Mouse (Mus musculus): Measurements from ENCODE around the gene Lasp1.

The Lasp1 gene

DNA sequence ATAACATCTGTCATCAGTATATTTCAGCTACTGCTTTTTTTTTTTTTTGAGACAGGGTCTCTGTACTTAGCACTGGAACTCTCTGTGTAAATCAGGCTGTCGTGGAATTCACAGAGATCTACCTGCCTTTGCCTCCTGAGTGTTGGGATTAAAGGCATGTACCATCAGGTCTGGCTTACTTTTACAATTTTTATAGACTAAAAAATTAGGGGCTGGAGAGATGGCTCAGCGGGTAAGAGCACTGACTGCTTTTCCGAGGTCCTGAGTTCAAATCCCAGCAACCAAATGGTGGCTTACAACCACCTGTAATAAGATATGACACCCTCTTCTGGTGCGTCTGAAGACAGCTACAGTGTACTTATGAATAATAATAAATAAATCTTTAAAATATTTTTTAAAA lies 81.6 kb downstream of the Lasp1 start:
- DNase-seq = no peak

DNA sequence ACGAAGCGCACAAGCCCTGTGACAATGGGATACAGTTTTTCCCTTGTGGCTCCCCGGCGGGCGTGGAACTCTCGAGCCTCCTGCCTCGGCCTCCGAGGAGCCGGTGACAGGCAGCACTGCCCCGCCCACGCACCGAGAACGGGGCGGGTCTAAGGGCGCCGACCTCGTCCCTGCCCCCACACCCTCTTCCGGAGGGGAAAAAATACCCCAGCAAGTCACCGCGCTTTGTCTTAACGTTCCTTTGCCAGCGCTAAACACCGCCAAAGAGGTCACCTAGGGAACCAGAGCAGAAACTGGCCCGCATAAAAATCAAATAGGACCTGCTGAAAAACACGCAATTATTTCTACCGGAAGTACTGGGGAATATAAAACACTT lies 84.7 kb downstream of the Lasp1 start:
- DNase-seq = peak; percentile 97

DNA sequence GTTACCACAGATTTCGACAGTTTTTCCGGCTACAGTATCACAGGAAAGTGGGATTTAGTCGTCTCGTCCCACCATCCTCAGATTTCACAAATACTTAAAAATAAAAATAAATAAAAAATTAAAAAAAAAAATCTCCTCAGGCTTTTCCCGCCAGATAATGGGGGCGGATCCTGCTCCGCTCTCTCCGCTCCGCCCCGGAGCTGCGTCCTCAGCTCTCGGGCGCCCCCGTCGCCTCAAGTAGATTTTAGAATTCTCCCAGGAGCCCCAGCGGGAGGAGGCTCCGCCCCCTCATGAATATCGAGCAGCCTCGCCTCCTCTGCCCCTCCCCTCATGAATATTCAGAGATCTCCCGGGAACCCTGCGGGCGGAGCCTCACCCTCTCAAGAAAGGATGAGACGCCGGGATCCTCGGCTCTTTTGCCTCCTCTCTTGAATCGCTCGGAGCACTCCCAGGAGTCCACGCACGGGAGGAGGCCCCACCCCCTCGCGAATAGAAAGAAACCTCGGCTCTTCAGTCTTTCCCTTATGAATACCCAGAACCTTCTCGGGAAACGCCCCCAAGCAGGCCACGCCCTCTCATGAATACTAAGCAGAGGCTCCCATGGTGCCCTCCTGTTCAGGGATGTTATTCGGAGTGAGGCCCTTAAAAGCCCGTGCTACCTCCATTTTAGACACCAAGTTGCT lies 85.3 kb downstream of the Lasp1 start, which contains the start of gene Fbxo47:
TSS of gene Fbxo47 (minus strand) at position 237 of the 683 bp plus-strand sequence.
- DNase-seq = peak; percentile 100

DNA sequence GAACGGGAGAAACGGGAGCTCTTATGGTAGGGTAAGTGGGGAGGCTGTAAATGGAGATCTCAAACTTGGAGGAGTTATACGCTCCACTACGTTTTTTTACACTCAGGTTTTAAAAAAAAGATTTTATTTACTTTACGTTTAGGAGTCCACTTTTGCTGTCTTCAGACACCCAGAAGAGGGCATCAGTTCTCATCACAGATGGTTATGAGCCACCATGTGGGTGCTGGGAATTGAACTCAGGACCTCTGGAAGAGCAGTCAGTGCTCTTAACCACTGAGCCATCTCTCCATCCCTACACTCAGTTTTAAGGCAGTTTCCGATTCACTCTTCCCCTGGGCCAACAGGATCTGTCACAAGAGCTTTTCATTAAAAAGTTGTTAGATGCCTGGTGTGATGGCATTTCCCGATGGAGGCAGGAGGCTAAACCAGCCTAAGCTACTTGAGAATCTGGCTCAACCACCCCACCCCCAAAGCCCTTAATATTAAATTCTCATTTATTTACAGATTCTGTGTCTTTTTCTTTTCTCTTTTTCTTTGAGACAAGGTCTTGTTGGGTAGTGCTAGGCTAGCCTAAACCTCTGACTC lies 85.9 kb downstream of the Lasp1 start:
- peak; percentile 89 for DNase-seq

DNA sequence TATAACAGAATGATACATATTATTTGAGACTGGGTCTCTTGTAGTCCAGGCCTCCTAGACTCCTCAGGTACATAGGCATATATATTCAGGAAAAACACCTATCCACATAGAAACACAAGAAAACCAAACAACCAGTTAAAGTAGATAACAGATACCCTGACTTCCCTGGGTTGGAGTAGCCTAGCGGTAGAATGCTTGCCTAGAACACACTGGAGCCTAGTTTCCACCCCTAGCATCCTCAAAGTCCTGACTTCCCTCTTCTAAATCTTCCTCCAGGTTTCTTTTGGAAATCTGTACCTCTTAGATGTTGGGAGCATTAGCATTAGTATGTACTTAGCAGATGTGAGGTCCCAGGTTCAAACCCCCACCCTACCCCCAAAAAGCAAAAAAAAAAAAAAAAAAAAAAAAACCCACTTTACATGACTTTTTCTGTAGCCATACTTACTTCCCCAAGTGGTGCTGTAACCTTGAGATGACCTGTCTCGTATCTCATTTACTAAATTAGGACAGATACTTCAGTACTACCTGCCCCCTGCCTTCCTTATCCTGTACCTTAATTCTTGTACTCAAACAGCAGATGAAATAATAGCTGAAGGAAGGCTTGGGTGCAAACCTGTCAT lies 86.6 kb downstream of the Lasp1 start:
- no peak for DNase-seq

Measured in heart, adult 11 months (tissue).